Mouse (Mus musculus): ENCODE measurements around the gene Rnf123. TPM values are rescaled to one million over a fixed set of nuclear protein-coding genes. Genes with fewer than 3 reads are reported as not detected.

Rnf123 gene
- polyA plus RNA-seq, 1 experiment: 82.8 TPM

- Histone ChIP-seq H3K4me3 (ENCODE audit: control insufficient read depth, low read depth, low read length) (no peak overlapping the region), H3K36me3 (ENCODE audit: control insufficient read depth, insufficient read depth, low read length) (no peaks in the 10 kb centered on the region; the same call in 1 of the 2 replicates), H3K4me1 (ENCODE audit: control insufficient read depth, insufficient read depth, low read length) (no peaks in the 10 kb centered on the region), H3K27me3 (ENCODE audit: control insufficient read depth, insufficient read depth, low read length) (no peaks in the 10 kb centered on the region), H3K27ac (ENCODE audit: control insufficient read depth, insufficient read depth, low read depth, low read length) (no peak overlapping the region; the same call in 1 of the 2 replicates)
- TF ChIP-seq POLR2A (IDR thresholded peaks at IDR 0.05; ENCODE audit: control insufficient read depth, low read depth, low read length): no peak
- TF ChIP-seq CTCF (IDR thresholded peaks at IDR 0.05; ENCODE audit: control insufficient read depth, insufficient read depth, insufficient replicate concordance, low read depth, low read length): no peak
These were observed 11.3 kb downstream of the Rnf123 start for GRCm38 (mm10) chr9:108071801-108072200.

DNA sequence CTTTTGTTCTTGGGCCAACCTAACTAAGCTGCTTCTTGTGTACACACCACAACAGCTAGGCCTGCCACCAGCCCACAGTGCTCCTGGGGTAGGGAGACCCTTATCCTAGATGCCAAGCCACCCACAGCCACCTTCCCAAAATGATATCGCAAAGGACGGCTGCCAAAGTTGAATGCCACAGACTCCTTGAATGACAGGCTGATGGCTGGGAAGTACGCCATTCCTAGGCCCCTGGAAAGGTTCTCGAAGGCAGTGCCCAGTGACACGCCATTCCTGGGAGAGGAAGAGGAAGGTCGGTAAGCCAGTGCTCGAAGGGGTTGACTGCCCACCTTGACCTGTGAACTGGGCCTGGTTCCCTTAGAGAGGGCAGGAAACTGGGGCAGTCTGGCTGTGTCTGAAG lies 13.6 kb downstream of the Rnf123 start:
- Histone ChIP-seq H3K4me1 (ENCODE audit: control insufficient read depth, insufficient read depth, low read length) (no peaks in the 10 kb centered on the region), H3K36me3 (ENCODE audit: control insufficient read depth, insufficient read depth, low read length) (no peaks in the 10 kb centered on the region; the same call in 1 of the 2 replicates), H3K27ac (ENCODE audit: control insufficient read depth, insufficient read depth, low read depth, low read length) (no peak overlapping the region), H3K27me3 (ENCODE audit: control insufficient read depth, insufficient read depth, low read length) (no peaks in the 10 kb centered on the region), H3K4me3 (ENCODE audit: control insufficient read depth, low read depth, low read length) (no peak overlapping the region)
- TF ChIP-seq POLR2A (IDR thresholded peaks at IDR 0.05; ENCODE audit: control insufficient read depth, low read depth, low read length) (no peak), CTCF (IDR thresholded peaks at IDR 0.05; ENCODE audit: control insufficient read depth, insufficient read depth, insufficient replicate concordance, low read depth, low read length) (no peak)

GRCm38 (mm10) chr9:108069007-108069406 lies 14.1 kb downstream of the Rnf123 start:
- no peaks in the 10 kb centered on the region for H3K27me3 ChIP-seq (ENCODE audit: control insufficient read depth, insufficient read depth, low read length)
- no peaks in the 10 kb centered on the region; the same call in 1 of the 2 replicates for H3K36me3 ChIP-seq (ENCODE audit: control insufficient read depth, insufficient read depth, low read length)
- TF ChIP-seq POLR2A (IDR thresholded peaks at IDR 0.05; ENCODE audit: control insufficient read depth, low read depth, low read length) (no peak), CTCF (IDR thresholded peaks at IDR 0.05; ENCODE audit: control insufficient read depth, insufficient read depth, insufficient replicate concordance, low read depth, low read length) (no peak)

DNA sequence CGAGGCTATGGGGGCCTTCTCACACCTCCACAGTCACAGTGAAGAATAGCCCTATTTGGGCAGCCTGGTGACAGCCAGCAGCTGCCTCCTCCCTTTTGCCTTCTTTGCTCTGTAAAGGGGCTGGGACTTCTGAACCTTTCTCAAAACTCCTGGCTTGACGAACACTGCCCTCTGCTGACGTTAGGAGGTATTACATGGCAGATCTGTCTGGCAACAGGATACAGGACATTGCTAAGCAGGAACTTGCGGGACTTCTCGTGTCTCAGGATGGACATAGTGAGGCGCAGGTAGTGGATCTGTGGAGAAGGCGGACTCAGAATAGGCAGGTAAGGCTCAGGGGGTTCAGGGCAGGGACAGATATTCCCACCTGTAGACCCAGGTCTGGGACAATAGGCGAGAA lies 15.2 kb downstream of the Rnf123 start:
- H3K36me3 ChIP-seq (ENCODE audit: control insufficient read depth, insufficient read depth, low read length): peaks cover 3% of the 10 kb centered on the region

More at GRCm38 (mm10) chr9:108069007-108069406, 14.1 kb downstream of the Rnf123 start:
- Histone ChIP-seq H3K4me1 (ENCODE audit: control insufficient read depth, insufficient read depth, low read length) (no peaks in the 10 kb centered on the region), H3K4me3 (ENCODE audit: control insufficient read depth, low read depth, low read length) (no peak overlapping the region), H3K27ac (ENCODE audit: control insufficient read depth, insufficient read depth, low read depth, low read length) (no peak overlapping the region)

DNA sequence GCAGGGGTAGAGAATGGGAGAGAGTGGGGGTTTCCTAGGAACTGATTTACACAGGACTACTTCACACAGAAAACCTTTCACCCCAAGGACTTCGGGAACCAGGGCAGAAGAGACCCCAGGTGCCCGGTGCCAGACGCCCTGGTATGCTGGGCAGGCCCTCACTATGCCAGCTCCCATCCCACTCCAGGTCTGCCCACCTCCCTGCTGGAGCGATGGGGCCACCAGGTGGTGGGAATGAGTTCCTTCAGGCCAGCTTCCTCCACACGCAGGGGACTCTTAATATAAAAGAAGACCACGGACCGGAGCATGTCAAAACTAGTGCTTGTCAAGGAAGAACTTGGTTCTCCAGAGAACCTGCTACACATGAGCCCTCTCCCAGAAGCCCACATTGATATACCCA lies 15.9 kb downstream of the Rnf123 start:
- Histone ChIP-seq H3K4me1 (ENCODE audit: control insufficient read depth, insufficient read depth, low read length) (no peaks in the 10 kb centered on the region), H3K36me3 (ENCODE audit: control insufficient read depth, insufficient read depth, low read length) (peaks cover 3% of the 10 kb centered on the region), H3K27me3 (ENCODE audit: control insufficient read depth, insufficient read depth, low read length) (no peaks in the 10 kb centered on the region), H3K4me3 (ENCODE audit: control insufficient read depth, low read depth, low read length) (no peak overlapping the region), H3K27ac (ENCODE audit: control insufficient read depth, insufficient read depth, low read depth, low read length) (no peak overlapping the region)
- TF ChIP-seq POLR2A (IDR thresholded peaks at IDR 0.05; ENCODE audit: control insufficient read depth, low read depth, low read length) (no peak), CTCF (IDR thresholded peaks at IDR 0.05; ENCODE audit: control insufficient read depth, insufficient read depth, insufficient replicate concordance, low read depth, low read length) (no peak)

More for the DNA sequence above, 15.2 kb downstream of the Rnf123 start:
- H3K27me3 ChIP-seq (ENCODE audit: control insufficient read depth, insufficient read depth, low read length): no peaks in the 10 kb centered on the region
- no peak for TF ChIP-seq POLR2A (IDR thresholded peaks at IDR 0.05; ENCODE audit: control insufficient read depth, low read depth, low read length)
- peak; percentile 64; the same call in 1 of the 2 replicates for TF ChIP-seq CTCF (IDR thresholded peaks at IDR 0.05; ENCODE audit: control insufficient read depth, insufficient read depth, insufficient replicate concordance, low read depth, low read length)
- no peak overlapping the region for H3K4me3 ChIP-seq (ENCODE audit: control insufficient read depth, low read depth, low read length)
- no peaks in the 10 kb centered on the region for H3K4me1 ChIP-seq (ENCODE audit: control insufficient read depth, insufficient read depth, low read length)
- no peak overlapping the region for H3K27ac ChIP-seq (ENCODE audit: control insufficient read depth, insufficient read depth, low read depth, low read length)

DNA sequence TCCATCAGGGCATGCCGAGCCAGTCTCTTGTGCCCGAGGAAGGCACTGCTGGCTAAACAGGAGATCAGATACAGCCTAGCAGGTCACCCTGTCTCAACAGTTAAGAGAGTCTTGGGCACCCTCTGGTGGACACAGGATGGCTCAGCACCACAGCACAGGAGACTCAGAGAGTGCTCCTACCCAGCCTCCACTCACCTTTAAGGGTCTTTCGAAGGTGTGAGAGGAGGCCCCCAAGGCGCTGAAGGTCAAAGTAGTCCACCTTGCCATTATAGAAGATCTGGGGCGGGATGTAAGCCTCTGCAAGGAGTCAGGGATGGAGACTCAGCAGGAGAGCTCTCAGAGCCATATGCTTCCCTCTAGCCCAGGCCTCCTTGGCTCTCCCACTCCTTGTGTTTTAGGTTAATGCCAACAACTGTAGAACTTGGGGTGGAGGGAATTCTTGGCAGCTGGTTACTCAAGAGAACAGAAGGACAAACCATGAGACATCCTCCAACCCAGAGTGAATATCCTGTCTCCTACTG lies 17.6 kb downstream of the Rnf123 start:
- TF ChIP-seq POLR2A (IDR thresholded peaks at IDR 0.05; ENCODE audit: control insufficient read depth, low read depth, low read length) (no peak), CTCF (IDR thresholded peaks at IDR 0.05; ENCODE audit: control insufficient read depth, insufficient read depth, insufficient replicate concordance, low read depth, low read length) (peak; percentile 64; the same call in 1 of the 2 replicates)

DNA sequence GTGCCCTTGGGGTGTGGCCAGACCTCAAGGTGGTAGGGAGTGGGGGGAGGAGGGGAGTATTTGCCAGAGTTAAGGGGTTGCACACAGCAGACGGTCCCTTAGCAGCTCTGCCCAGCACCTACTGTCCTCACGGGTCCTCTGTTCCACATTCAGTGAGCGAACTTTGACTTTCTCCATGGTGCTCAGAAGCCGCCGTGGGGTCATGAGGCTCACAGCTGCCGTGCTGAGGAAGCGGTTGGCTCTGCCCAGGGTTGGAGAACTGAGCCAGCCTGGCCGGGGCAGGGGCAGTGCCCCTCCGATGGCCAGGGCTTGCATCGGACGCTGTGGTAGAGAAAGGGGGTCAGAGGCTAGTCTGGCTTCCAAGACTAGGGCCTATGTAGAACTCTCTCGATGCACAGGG lies 19.8 kb downstream of the Rnf123 start:
- Histone ChIP-seq H3K27me3 (ENCODE audit: control insufficient read depth, insufficient read depth, low read length) (no peaks in the 10 kb centered on the region), H3K27ac (ENCODE audit: control insufficient read depth, insufficient read depth, low read depth, low read length) (no peak overlapping the region), H3K4me1 (ENCODE audit: control insufficient read depth, insufficient read depth, low read length) (no peaks in the 10 kb centered on the region), H3K4me3 (ENCODE audit: control insufficient read depth, low read depth, low read length) (no peak overlapping the region), H3K36me3 (ENCODE audit: control insufficient read depth, insufficient read depth, low read length) (peaks cover 3% of the 10 kb centered on the region)
- TF ChIP-seq POLR2A (IDR thresholded peaks at IDR 0.05; ENCODE audit: control insufficient read depth, low read depth, low read length) (no peak), CTCF (IDR thresholded peaks at IDR 0.05; ENCODE audit: control insufficient read depth, insufficient read depth, insufficient replicate concordance, low read depth, low read length) (no peak)

More for the DNA sequence above, 17.6 kb downstream of the Rnf123 start:
- Histone ChIP-seq H3K27me3 (ENCODE audit: control insufficient read depth, insufficient read depth, low read length) (no peaks in the 10 kb centered on the region), H3K4me3 (ENCODE audit: control insufficient read depth, low read depth, low read length) (no peak overlapping the region), H3K36me3 (ENCODE audit: control insufficient read depth, insufficient read depth, low read length) (peaks cover 3% of the 10 kb centered on the region), H3K27ac (ENCODE audit: control insufficient read depth, insufficient read depth, low read depth, low read length) (no peak overlapping the region), H3K4me1 (ENCODE audit: control insufficient read depth, insufficient read depth, low read length) (no peaks in the 10 kb centered on the region)
